Mouse (Mus musculus) CH12.LX (cell line): ENCODE measurements around the gene Rita1.

Experiments used
- CTCF ChIP-seq, 2 experiments: IDR thresholded peaks in 1 of 2; conservative IDR thresholded peaks in 1 of 2; 2 replicates each; pipeline ENCODE4 v1.5.1; 2011 to 2012; ENCODE audit warnings: low read depth in 2 of 2, low read length in 2 of 2, improper control_type of control experiment in 1 of 2, inconsistent platforms in 1 of 2, mild to moderate bottlenecking in 1 of 2, moderate library complexity in 1 of 2
- MEF2A ChIP-seq: IDR thresholded peaks from 2 replicates; pipeline ENCODE4 v1.6.1; 2014; ENCODE audit warnings: low read depth, mild to moderate bottlenecking, inconsistent platforms, low read length, improper control_type of control experiment, borderline replicate concordance
- MYC ChIP-seq: IDR thresholded peaks from 2 replicates; pipeline ENCODE4 v1.6.1; 2011; ENCODE audit warnings: low read depth, mild to moderate bottlenecking, improper control_type of control experiment, low read length
- NRF1 ChIP-seq: IDR thresholded peaks from 2 replicates; pipeline ENCODE4 v1.6.1; 2014; ENCODE audit warnings: low read depth, mild to moderate bottlenecking, inconsistent platforms, low read length, improper control_type of control experiment, moderate library complexity
- POLR2A ChIP-seq: IDR thresholded peaks from 2 replicates; pipeline ENCODE4 v1.6.1; 2011; ENCODE audit warnings: low read depth, mild to moderate bottlenecking, improper control_type of control experiment, low read length
- POLR2AphosphoS2 ChIP-seq: IDR thresholded peaks from 2 replicates; pipeline ENCODE4 v1.6.1; 2011; ENCODE audit warnings: low read depth, low read length, improper control_type of control experiment
- SIN3A ChIP-seq: IDR thresholded peaks from 2 replicates; pipeline ENCODE4 v1.6.1; 2012; ENCODE audit warnings: low read length, improper control_type of control experiment, inconsistent platforms
- UBTF ChIP-seq: IDR thresholded peaks from 2 replicates; pipeline ENCODE4 v1.6.1; 2012; ENCODE audit warnings: low read depth, mild to moderate bottlenecking, inconsistent platforms, low read length, improper control_type of control experiment, moderate library complexity
- USF1 ChIP-seq: IDR thresholded peaks from 2 replicates; pipeline ENCODE4 v1.6.1; 2014; ENCODE audit warnings: low read depth, mild to moderate bottlenecking, inconsistent platforms, low read length, improper control_type of control experiment
- ZKSCAN1 ChIP-seq: IDR thresholded peaks from 2 replicates; pipeline ENCODE4 v1.6.1; 2012; ENCODE audit warnings: low read depth, inconsistent platforms, low read length, improper control_type of control experiment, borderline replicate concordance

DNA sequence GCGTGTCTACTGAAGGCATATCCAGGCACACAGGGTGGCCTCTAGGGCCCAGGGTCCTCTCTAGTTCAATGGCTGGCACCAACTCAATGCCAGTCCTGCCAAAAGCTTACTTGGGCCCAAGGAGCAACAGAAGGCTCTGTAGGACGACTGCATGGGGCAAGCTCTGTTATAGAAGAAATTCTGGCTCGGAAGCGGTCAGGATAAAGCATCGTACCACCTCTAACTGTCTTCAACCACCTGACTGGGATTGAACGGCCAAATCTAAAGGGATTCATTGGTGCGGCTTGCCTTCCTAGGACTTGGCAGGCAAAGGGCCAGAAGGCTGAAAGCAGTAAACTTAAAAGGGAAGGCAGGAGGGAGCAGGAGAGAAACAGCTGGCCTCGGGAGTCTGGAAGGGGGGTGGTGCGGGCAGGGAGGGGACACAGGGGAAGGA is 44.0 kb downstream of the Rita1 start:
- TF ChIP-seq NRF1 (no peak), CTCF (conservative IDR thresholded peaks at IDR 0.05 in 1 of 2, IDR thresholded peaks at IDR 0.05 in 1 of 2; ENCODE audit: low read depth in 2 of 2, low read length in 2 of 2) (no peak), SIN3A (no peak), USF1 (no peak), POLR2AphosphoS2 (no peak), MYC (no peak), POLR2A (no peak), UBTF (no peak), ZKSCAN1 (no peak), MEF2A (no peak)
